Mouse (Mus musculus) retina, embryonic 14.5 days (tissue): ENCODE results near the gene Rassf1.
"Not testable (repeated sequence)": the region's sequence is repeated elsewhere in the genome, so short reads cannot be mapped to it uniquely, and the experiment has no call there.

Source experiments
- DNase-seq: peaks from one replicate; pipeline ENCODE4 v3.0.0-alpha.2; 2015; ENCODE audit warnings: low spot score

Rassf1 gene

GRCm38 (mm10) chr9:107563029-107563581 is 11.8 kb downstream of the Rassf1 start, which contains the start of gene Tusc2:
TSS of gene Tusc2 (plus strand) at chr9:107563255.
- DNase-seq: peak; percentile 93

- DNase-seq: not testable (repeated sequence)
Measured at GRCm38 (mm10) chr9:107565556-107565955, 14.2 kb downstream of the Rassf1 start.

DNA sequence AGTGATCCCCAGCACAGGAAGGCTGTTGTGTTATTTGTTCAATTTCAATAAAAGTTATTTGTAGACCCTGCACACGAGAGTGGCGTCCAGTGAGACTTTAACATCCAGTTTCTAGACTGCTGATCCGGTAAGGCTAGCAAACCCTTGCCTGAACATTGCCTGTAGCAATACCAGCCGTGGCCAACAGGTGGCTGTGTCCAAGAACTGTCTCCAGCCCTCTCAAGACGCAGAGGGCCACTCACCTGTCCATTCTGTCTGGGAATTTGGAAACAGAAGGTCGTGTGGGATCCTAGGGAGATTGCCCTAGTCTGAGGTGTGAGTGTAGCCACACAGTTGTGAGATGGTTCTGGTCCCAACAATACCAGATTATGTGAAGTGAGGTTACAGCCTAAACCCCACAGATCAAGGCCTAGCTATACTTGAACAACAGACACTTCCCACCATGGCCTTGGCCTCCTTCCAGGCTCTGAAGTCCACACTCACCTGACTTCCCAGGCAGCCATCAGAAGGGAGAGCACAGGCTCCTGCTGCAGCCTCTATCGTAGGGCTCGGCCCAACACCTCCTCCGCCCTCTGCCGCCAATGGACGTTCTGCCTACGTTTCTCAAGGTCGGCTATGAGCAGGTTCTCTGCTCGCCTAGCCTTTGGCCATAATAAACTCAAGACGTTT is 14.8 kb downstream of the Rassf1 start:
- DNase-seq: peak; percentile 84

- DNase-seq: no peak
Measured at GRCm38 (mm10) chr9:107566855-107567254, 15.5 kb downstream of the Rassf1 start.

DNA sequence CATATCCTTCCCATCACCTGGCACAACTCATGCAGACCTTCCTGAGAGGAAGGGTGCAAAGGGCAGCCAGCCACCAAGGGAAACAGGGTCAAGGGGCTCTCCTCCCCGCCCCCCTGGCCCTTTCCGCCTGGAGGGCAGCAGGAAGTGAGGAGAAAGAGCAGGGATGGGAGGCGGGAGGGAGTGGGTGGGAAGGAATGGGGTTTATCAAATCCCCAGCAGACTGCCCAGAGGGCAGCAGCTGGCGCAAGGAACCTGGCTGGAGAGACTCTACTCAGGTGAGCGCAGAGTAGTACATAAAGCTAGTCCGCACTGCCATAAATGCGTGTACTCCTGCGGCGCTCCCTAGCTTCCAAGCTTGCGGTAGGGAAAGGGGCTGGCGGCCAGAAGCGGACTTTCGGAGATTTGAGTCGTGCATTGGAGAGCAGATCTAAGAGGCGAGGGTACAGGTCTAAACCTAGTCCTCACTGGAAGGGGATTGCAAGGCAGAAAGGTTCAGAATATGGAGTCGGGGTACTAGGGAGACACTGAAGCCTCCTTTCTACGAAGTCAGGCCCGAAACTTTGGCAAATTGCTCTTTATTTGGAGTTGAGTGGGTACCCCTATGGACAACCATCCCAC is 16.5 kb downstream of the Rassf1 start, which contains the start of gene Hyal2:
Gene Hyal2 (plus strand): TSS at position 244 of the 618 bp plus-strand sequence.
- no peak for DNase-seq

DNA sequence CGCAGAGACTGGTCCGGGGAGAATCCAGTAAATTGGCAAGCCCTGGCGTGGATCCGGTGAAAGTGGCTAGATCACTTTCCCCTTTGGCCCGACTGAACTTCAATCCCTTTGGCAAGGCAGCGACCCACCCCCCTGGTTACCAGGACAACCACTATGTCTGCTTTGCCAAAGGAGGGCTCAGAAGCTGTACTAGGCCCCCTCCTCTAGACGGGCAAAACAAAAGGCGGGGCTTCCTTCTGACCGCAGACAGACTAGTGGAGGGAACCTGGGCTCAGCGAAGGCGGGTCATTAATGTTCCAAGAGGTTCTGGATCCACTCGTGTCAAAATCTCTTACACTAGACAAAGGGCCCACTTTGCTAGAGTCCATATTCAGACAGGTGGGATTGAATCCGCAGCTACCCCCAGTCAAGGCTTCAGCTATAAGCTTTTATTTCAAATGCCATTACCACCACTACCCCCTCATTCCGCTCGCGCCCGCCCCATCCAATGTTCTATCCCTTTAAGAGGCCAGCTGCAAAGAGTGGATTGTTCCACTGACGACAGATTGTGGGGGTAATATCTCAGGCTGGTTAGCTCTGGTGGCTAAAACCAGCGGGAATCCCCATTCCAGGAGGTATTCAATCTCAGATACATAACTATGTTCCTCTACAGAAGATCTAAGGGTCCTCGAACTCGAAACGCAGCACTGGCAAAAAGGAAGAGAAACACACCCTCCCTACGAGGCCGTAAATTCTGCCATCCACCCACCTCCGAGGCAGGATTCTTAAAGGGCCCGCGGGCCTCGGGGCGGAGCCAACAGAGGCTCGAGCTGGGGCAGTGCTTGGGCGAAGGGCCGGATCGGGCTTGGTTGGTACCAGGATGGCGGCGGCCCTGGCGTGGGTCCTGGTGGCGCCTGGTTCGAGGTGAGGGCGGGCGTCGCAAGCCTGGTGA is 17.2 kb downstream of the Rassf1 start:
- DNase-seq: peak; percentile 91

DNA sequence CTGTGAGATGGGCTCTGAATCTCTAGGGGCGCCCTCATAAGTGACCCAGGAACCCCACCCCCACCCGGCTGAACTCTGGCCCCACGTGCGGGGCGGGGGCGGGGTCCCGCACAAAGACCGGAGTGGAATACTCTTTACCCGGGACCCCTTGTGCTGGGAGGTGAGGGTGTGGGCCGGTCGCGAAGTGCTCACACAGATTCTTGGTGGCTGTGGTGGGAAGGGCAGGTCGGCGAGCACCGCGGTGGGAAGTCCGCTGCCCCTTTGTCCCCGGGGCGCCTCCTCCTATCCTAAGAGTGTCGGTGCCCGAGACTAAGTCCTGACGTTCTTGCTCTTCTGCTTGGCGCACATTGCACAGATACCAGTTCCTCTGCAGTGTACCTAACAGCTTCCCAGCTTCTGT is 17.9 kb downstream of the Rassf1 start:
- DNase-seq: no peak

GRCm38 (mm10) chr9:107570016-107570415 is 18.7 kb downstream of the Rassf1 start:
- DNase-seq: no peak

- DNase-seq: no peak
Measured at GRCm38 (mm10) chr9:107570845-107571244, 19.5 kb downstream of the Rassf1 start.

DNA sequence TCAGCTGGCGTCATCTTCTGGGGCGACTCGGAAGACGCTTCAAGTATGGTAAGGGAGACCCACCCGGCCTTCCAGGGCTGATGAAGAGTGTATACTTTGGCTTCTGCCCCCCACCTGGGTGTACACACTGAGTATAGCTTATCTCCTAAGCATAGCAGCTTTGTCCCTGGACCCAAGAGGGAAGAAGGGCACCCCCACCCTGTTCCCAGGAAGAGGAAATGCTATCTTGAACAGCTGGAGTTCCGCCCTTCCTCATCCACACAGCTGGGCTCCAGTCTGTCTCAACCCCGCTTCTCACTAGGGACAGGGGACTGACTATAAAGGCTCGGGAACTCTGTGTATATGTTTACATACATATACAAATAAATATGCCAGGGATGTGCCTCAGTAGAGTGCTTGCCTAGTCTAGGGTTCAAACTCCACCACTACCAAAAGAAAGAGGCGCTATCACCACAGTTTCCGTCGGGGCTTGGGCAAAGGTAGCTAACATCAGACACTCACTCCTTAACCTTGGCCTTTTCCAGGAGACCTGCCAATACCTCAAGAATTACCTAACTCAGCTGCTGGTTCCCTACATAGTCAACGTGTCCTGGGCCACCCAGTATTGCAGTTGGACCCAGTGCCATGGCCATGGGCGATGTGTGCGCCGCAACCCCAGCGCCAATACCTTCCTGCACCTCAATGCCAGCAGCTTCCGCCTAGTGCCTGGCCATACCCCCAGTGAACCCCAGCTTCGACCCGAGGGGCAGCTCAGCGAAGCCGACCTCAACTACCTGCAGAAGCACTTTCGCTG is 20.4 kb downstream of the Rassf1 start:
- DNase-seq: no peak

- no peak for DNase-seq
Measured at GRCm38 (mm10) chr9:107572327-107572662, 20.9 kb downstream of the Rassf1 start.

DNA sequence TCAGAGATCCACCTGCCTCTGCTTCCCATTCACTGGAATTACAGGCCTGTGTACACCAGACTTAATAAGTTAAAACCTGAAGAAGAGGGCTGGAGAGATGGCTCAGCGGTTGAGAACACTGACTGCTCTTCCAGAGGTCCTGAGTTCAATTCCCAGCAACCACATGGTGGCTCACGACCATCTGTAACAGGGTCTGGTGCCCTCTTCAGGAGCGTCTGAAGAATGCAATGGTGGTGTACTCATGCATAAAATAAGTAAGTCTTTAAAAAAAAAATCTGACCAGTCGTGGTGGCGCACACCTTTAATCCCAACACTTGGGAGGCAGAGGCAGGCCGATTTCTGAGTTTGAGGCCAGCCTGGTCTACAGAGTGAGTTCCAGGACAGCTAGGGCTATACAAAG is 22.4 kb downstream of the Rassf1 start:
- not testable (repeated sequence) for DNase-seq

- no peak for DNase-seq
Measured at GRCm38 (mm10) chr9:107575579-107576356, 24.4 kb downstream of the Rassf1 start.

DNA sequence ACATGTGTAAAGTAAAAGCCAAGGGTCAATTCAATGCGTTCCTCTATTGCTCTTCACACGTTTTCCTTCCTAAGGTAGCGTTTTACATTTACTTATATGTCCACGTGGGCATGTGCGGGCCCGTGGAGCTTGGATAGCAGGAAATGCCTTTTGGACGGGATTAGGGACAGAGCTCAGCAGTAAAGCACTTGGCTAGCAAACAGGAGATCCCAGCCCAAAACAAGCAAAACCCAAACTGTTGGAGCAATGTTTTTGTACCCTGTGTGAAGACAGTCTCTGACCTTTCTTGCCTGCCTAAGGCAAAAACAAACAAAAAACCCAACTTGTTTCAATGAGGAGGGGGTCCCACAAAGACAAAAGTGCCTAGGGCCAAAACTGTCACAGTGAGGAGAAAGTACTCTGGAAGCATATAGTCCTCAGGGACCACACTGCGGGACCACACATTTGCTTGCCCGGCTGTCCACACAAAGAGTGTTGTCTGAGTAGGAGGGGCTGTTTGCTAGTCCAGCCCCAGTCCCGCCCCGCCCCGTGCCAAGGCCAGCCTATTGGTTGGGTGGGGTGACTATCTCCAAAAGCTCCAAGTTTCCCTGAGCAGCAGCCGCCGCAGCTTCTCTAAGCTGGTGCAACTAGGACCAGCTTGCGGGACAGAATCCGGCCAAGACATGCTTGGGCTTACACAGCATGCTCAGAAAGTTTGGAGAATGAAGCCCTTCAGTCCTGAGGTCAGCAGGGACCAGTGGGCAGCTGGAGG is 25.2 kb downstream of the Rassf1 start, which contains the start of gene Hyal1:
Gene Hyal1 (plus strand): TSS at position 571 of the 751 bp plus-strand sequence.
- peak; percentile 82 for DNase-seq

GRCm38 (mm10) chr9:107577871-107578270 is 26.5 kb downstream of the Rassf1 start:
- no peak for DNase-seq

GRCm38 (mm10) chr9:107578587-107578986 is 27.2 kb downstream of the Rassf1 start, which contains the start of gene Naa80:
TSS of gene Naa80 (plus strand) at chr9:107578887.
- DNase-seq: no peak

DNA sequence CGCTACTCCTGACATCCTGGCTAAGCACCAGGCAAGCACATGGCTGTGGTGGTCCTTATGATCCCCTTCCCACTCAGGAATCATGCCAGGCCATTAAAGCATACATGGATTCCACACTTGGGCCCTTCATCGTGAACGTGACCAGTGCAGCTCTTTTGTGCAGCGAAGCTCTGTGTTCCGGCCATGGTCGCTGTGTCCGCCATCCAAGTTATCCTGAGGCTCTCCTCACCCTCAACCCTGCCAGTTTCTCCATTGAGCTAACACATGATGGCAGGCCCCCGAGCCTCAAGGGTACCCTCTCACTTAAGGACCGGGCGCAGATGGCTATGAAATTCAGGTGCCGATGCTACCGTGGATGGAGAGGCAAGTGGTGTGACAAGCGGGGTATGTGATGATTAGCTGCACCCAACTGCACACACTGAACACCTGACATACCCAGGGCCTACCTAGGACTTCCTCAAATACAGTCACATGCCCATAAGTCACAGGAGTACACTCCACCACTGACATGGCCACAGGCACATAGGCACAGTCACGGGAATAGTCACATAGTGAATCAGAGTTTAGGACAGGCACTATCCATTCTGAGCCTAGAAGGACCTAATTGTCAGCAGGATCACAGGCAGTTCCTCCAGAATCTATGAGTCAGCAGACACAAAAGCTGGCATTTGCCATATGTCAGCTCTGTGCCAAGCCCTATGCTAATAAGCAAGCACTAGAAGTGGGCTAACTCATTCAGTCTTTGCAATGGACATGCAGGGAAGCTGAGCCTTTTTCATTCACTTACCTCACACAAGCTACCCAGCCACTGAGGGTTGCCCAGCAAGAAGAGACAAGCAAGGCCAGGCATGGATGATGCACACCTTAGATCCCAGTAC is 27.9 kb downstream of the Rassf1 start:
- no peak for DNase-seq

GRCm38 (mm10) chr9:107580501-107581317 is 29.4 kb downstream of the Rassf1 start, which contains the start of gene Hyal3:
TSS of gene Hyal3 (plus strand) at chr9:107580818.
- peak; percentile 76 for DNase-seq
